Mouse (Mus musculus) right cerebral cortex, postnatal 4 days (tissue): Measurements from ENCODE around the gene Il11ra1.

Experiments
- DNase-seq: peaks from one replicate; pipeline ENCODE4 v3.0.0-alpha.2; 2022

Gene Il11ra1

GRCm38 (mm10) chr4:41711705-41712375, 12.1 kb downstream of the Il11ra1 start:
- DNase-seq: no peak

GRCm38 (mm10) chr4:41712421-41713196, 12.8 kb downstream of the Il11ra1 start:
- DNase-seq: no peak

GRCm38 (mm10) chr4:41713197-41714067, 13.6 kb downstream of the Il11ra1 start, which contains the start of gene Rpp25l:
Rpp25l (minus strand) TSS chr4:41713534.
- DNase-seq: peak; percentile 86

GRCm38 (mm10) chr4:41714276-41714675, 14.5 kb downstream of the Il11ra1 start:
- DNase-seq: peak; percentile 66

- DNase-seq: no peak
Measured at GRCm38 (mm10) chr4:41715082-41715481, 15.3 kb downstream of the Il11ra1 start.

GRCm38 (mm10) chr4:41715596-41715995, 15.8 kb downstream of the Il11ra1 start:
- peak; percentile 45 for DNase-seq

- no peak for DNase-seq
Measured at GRCm38 (mm10) chr4:41716834-41717233, 17.0 kb downstream of the Il11ra1 start.

- peak; percentile 74 for DNase-seq
Measured at GRCm38 (mm10) chr4:41722918-41723351, 23.1 kb downstream of the Il11ra1 start, which contains the start of gene Dctn3. Dctn3 (minus strand) TSS chr4:41723170.

- no peak for DNase-seq
Measured at GRCm38 (mm10) chr4:41726826-41727621, 27.2 kb downstream of the Il11ra1 start.

- no peak for DNase-seq
Measured at GRCm38 (mm10) chr4:41731052-41731765, 31.4 kb downstream of the Il11ra1 start, which contains the start of gene Arid3c. Arid3c (minus strand) TSS chr4:41731142.

- peak; percentile 71 for DNase-seq
Measured at GRCm38 (mm10) chr4:41737602-41738255, 37.9 kb downstream of the Il11ra1 start.

- DNase-seq: no peak
Measured at GRCm38 (mm10) chr4:41738256-41738603, 38.4 kb downstream of the Il11ra1 start.

GRCm38 (mm10) chr4:41739260-41739659, 39.5 kb downstream of the Il11ra1 start:
- no peak for DNase-seq

- DNase-seq: peak; percentile 74
Measured at GRCm38 (mm10) chr4:41740380-41741157, 40.8 kb downstream of the Il11ra1 start.

GRCm38 (mm10) chr4:41741158-41741560, 41.4 kb downstream of the Il11ra1 start:
- DNase-seq: peak; percentile 82

- DNase-seq: no peak
Measured at GRCm38 (mm10) chr4:41744131-41744530, 44.3 kb downstream of the Il11ra1 start.

- DNase-seq: no peak
Measured at GRCm38 (mm10) chr4:41745021-41745420, 45.2 kb downstream of the Il11ra1 start.

GRCm38 (mm10) chr4:41754797-41755337, 55.1 kb downstream of the Il11ra1 start, which contains the start of gene Galt:
Galt (plus strand) TSS chr4:41755228.
- DNase-seq: no peak
